Mouse (Mus musculus): ENCODE measurements around the gene Safb.

The Safb gene

GRCm38 (mm10) chr17:56654771-56655170 lies 70.1 kb downstream of the Safb start:
- DNase-seq (ENCODE audit: low spot score): no peak

GRCm38 (mm10) chr17:56655311-56655710 lies 70.7 kb downstream of the Safb start:
- DNase-seq (ENCODE audit: low spot score): peak; percentile 31
